Mouse (Mus musculus): ENCODE data around the gene Plekhm2. TPM values are rescaled to one million over a fixed set of nuclear protein-coding genes. Genes with fewer than 3 reads are reported as not detected.

Gene Plekhm2
- total and polyA plus RNA-seq, 3 experiments = 12.4 to 28.2 (median 13.7) TPM

- in situ Hi-C loops (cut with MboI; ENCODE audit: low pct_ligation_motif_present, low pct_unique_long_range_greater_than_20kb, low sequenced_read_pairs) (no loop called here), dilution Hi-C loops (cut with MboI; ENCODE audit: extremely low pct_ligation_motif_present, extremely low pct_unique_long_range_greater_than_20kb, low sequenced_read_pairs) (no loop called here)
- Histone ChIP-seq H3K27ac (ENCODE audit: insufficient read depth, low read depth) (no peak overlapping the region), H3K4me3 (replicated peaks in 1 of 3; ENCODE audit: low read depth in 2 of 3, low read length in 2 of 3, poor library complexity in 1 of 3) (no peak overlapping the region), H3K4me1 (ENCODE audit: control insufficient read depth in 1 of 2, insufficient read depth in 2 of 2) (peaks cover 7 to 14% of the 10 kb centered on the region in 2 experiments), H3K79me2 (replicated peaks; ENCODE audit: control insufficient read depth, extremely low read depth, insufficient read depth, poor library complexity, severe bottlenecking) (no peaks in the 10 kb centered on the region), H3K9me3 (replicated peaks; ENCODE audit: low read length) (no peaks in the 10 kb centered on the region), H3K27me3 (replicated peaks) (no peaks in the 10 kb centered on the region), H3K4me2 (ENCODE audit: insufficient read depth, low read depth, poor library complexity, severe bottlenecking) (no peak overlapping the region), H3K9ac (ENCODE audit: insufficient read depth, low read depth) (no peak overlapping the region), H3K36me3 (replicated peaks in 1 of 2; ENCODE audit: control insufficient read depth in 1 of 2, insufficient read depth in 1 of 2, low read length in 1 of 2) (no peaks in the 10 kb centered on the region)
- TF ChIP-seq ZC3H11A (IDR thresholded peaks at IDR 0.05; ENCODE audit: low read depth, low read length) (no peak), ZMIZ1 (IDR thresholded peaks at IDR 0.05; ENCODE audit: low read depth, low read length) (no peak), HCFC1 (IDR thresholded peaks at IDR 0.05; ENCODE audit: low read depth, low read length) (no peak), MAZ (IDR thresholded peaks at IDR 0.05; ENCODE audit: low read depth, low read length) (no peak), MEF2A (IDR thresholded peaks at IDR 0.05; ENCODE audit: borderline replicate concordance, low read depth, low read length) (no peak), USF1 (IDR thresholded peaks at IDR 0.05; ENCODE audit: low read depth, low read length) (no peak), ELF1 (IDR thresholded peaks at IDR 0.05; ENCODE audit: low read depth, low read length) (no peak), CHD2 (IDR thresholded peaks at IDR 0.05; ENCODE audit: low read length) (no peak), SIN3A (IDR thresholded peaks at IDR 0.05; ENCODE audit: low read length) (no peak), BHLHE40 (IDR thresholded peaks at IDR 0.05; ENCODE audit: low read depth, low read length) (no peak), POLR2AphosphoS2 (IDR thresholded peaks at IDR 0.05; ENCODE audit: low read depth, low read length) (no peak), UBTF (IDR thresholded peaks at IDR 0.05; ENCODE audit: low read depth, low read length) (no peak), CHD1 (IDR thresholded peaks at IDR 0.05; ENCODE audit: low read depth, low read length) (no peak), JUN (IDR thresholded peaks at IDR 0.05; ENCODE audit: insufficient read depth, low read depth, low read length) (no peak)
- no peak for DNase-seq (ENCODE audit: extremely low read depth)
Measured at GRCm38 (mm10) chr4:141598894-141599250, 65.8 kb downstream of the Plekhm2 start.

- no peak overlapping the region for H3K4me3 ChIP-seq (replicated peaks in 1 of 3; ENCODE audit: low read depth in 2 of 3, low read length in 2 of 3, poor library complexity in 1 of 3)
- H3K9ac ChIP-seq (ENCODE audit: insufficient read depth, low read depth) = no peak overlapping the region
- H3K27me3 ChIP-seq (replicated peaks) = no peaks in the 10 kb centered on the region
- in situ Hi-C loops (cut with MboI; ENCODE audit: low pct_ligation_motif_present, low pct_unique_long_range_greater_than_20kb, low sequenced_read_pairs) (no loop called here), dilution Hi-C loops (cut with MboI; ENCODE audit: extremely low pct_ligation_motif_present, extremely low pct_unique_long_range_greater_than_20kb, low sequenced_read_pairs) (no loop called here)
- peaks cover 7 to 14% of the 10 kb centered on the region in 2 experiments for H3K4me1 ChIP-seq (ENCODE audit: control insufficient read depth in 1 of 2, insufficient read depth in 2 of 2)
- no peaks in the 10 kb centered on the region for H3K36me3 ChIP-seq (replicated peaks in 1 of 2; ENCODE audit: control insufficient read depth in 1 of 2, insufficient read depth in 1 of 2, low read length in 1 of 2)
- no peaks in the 10 kb centered on the region for H3K9me3 ChIP-seq (replicated peaks; ENCODE audit: low read length)
- no peak overlapping the region for H3K27ac ChIP-seq (ENCODE audit: insufficient read depth, low read depth)
- no peak for DNase-seq (ENCODE audit: extremely low read depth)
- TF ChIP-seq USF2 (conservative IDR thresholded peaks at IDR 0.05; ENCODE audit: low read depth, low read length) (no peak), ZC3H11A (IDR thresholded peaks at IDR 0.05; ENCODE audit: low read depth, low read length) (no peak), NRF1 (IDR thresholded peaks at IDR 0.05; ENCODE audit: low read depth, low read length) (no peak), IRF4 (IDR thresholded peaks at IDR 0.05; ENCODE audit: low read depth, low read length) (no peak), ETS1 (conservative IDR thresholded peaks at IDR 0.05; ENCODE audit: low read depth, low read length) (no peak), HCFC1 (IDR thresholded peaks at IDR 0.05; ENCODE audit: low read depth, low read length) (no peak), SMC3 (IDR thresholded peaks at IDR 0.05; ENCODE audit: low read depth, low read length) (no peak), MYC (IDR thresholded peaks at IDR 0.05; ENCODE audit: low read depth, low read length) (no peak), JUND (conservative IDR thresholded peaks at IDR 0.05; ENCODE audit: low read depth, low read length) (no peak), E2F4 (IDR thresholded peaks at IDR 0.05; ENCODE audit: insufficient replicate concordance, low read depth, low read length) (no peak), CHD1 (IDR thresholded peaks at IDR 0.05; ENCODE audit: low read depth, low read length) (no peak)
- H3K79me2 ChIP-seq (replicated peaks; ENCODE audit: control insufficient read depth, extremely low read depth, insufficient read depth, poor library complexity, severe bottlenecking) = no peaks in the 10 kb centered on the region
- no peak overlapping the region for H3K4me2 ChIP-seq (ENCODE audit: insufficient read depth, low read depth, poor library complexity, severe bottlenecking)
Measured at GRCm38 (mm10) chr4:141598199-141598893, 66.4 kb downstream of the Plekhm2 start.
